Mouse (Mus musculus): Measurements from ENCODE around the gene Maats1. TPM values are rescaled to one million over a fixed set of nuclear protein-coding genes. Genes with fewer than 3 reads are reported as not detected.

Maats1 gene
- total RNA-seq, 2 experiments from 2014 or later, result 1.4 TPM

- intact Hi-C loops (cut with DNase I), result no loop called here
- DNase-seq (ENCODE audit: low spot score in 2 of 2), result no peak
These were observed 86.0 kb downstream of the Maats1 start for GRCm38 (mm10) chr16:38255927-38256326.

GRCm38 (mm10) chr16:38255107-38255506, 86.8 kb downstream of the Maats1 start:
- intact Hi-C loops (cut with DNase I), result no loop called here

GRCm38 (mm10) chr16:38254001-38254400, 87.9 kb downstream of the Maats1 start:
- DNase-seq (ENCODE audit: low spot score in 2 of 2), result no peak
- intact Hi-C loops (cut with DNase I), result no loop called here

More at GRCm38 (mm10) chr16:38255107-38255506, 86.8 kb downstream of the Maats1 start:
- no peak for DNase-seq (ENCODE audit: low spot score in 2 of 2)

GRCm38 (mm10) chr16:38250467-38250866, 91.5 kb downstream of the Maats1 start:
- intact Hi-C loops (cut with DNase I), result no loop called here
- DNase-seq (ENCODE audit: low spot score in 2 of 2), result no peak

GRCm38 (mm10) chr16:38248331-38248961, 93.5 kb downstream of the Maats1 start:
- intact Hi-C loops (cut with DNase I), result no loop called here
- no peak for DNase-seq (ENCODE audit: low spot score in 2 of 2)

Other genes with a start within 250 kb of the Maats1 start
- not detected for gene Nr1i2, start 47.3 kb downstream of the Maats1 start, total RNA-seq (2021)
- gene Cox17, start 4.8 kb upstream of the Maats1 start, total RNA-seq (2021), result 100 to 1,000 TPM; 116 to 123 TPM
- gene Gm21987, start 4.9 kb upstream of the Maats1 start, total RNA-seq (2021), result 1 to 10 TPM in 1 of 2 experiments, not detected in 1; 1.1 TPM
- under 1 TPM; 0.21 to 0.50 TPM for gene Popdc2, start 20.1 kb upstream of the Maats1 start, total RNA-seq (2021)
- gene Pla1a, start 91.0 kb upstream of the Maats1 start, total RNA-seq (2021), result 1 to 10 TPM; 1.2 to 1.3 TPM
- 10 to 100 TPM; 58.3 to 61.1 TPM for gene Adprh, start 110.6 kb upstream of the Maats1 start, total RNA-seq (2021)
- under 1 TPM; 0.53 to 0.83 TPM for gene Cd80, start 113.4 kb upstream of the Maats1 start, total RNA-seq (2021)
- gene Timmdc1, start 180.5 kb upstream of the Maats1 start, total RNA-seq (2021), result 10 to 100 TPM; 32.6 to 33.5 TPM
- gene Poglut1, start 208.1 kb upstream of the Maats1 start, total RNA-seq (2021), result 10 to 100 TPM; 41.1 to 44.8 TPM
- gene Tmem39a, start 216.6 kb upstream of the Maats1 start, total RNA-seq (2021), result 10 to 100 TPM; 18.7 to 23.5 TPM